Mouse (Mus musculus) stomach, postnatal 0 days (tissue): Measurements from ENCODE around the gene Wwox.

Source experiments
- CTCF ChIP-seq: IDR thresholded peaks from 2 replicates; pipeline ENCODE4 v1.5.1; 2016; ENCODE audit warnings: antibody characterized with exemption, low read depth, mild to moderate bottlenecking, moderate library complexity
- EP300 ChIP-seq: optimal IDR thresholded peaks from 2 replicates; pipeline ENCODE3; 2016; ENCODE audit warnings: antibody characterized with exemption

GRCm38 (mm10) chr8:115380017-115380416, 940.6 kb downstream of the Wwox start:
- TF ChIP-seq CTCF = no peak
- TF ChIP-seq EP300 = no peak
